Mouse (Mus musculus): ENCODE data around the gene Plcl2. TPM values are rescaled to one million over a fixed set of nuclear protein-coding genes. Genes with fewer than 3 reads are reported as not detected.

Plcl2 gene
- polyA plus RNA-seq, 1 experiment from 2014 or later, result 2.7 TPM

- 24% methylated on average over 17 of the region's 18 CpGs for WGBS
- Histone ChIP-seq H3K4me2 (ENCODE audit: low read depth, low read length) (peak overlapping the region; percentile 76), H3K4me1 (ENCODE audit: control insufficient read depth, insufficient read depth, low read length) (no peaks in the 10 kb centered on the region), H3K9me3 (replicated peaks; ENCODE audit: control insufficient read depth, low read length) (no peaks in the 10 kb centered on the region), H3K36me3 (ENCODE audit: control insufficient read depth, insufficient read depth, low read length) (no peaks in the 10 kb centered on the region), H3K27me3 (ENCODE audit: control insufficient read depth, insufficient read depth, low read length) (no peaks in the 10 kb centered on the region), H3K9ac (ENCODE audit: low read length) (peak overlapping the region; percentile 89), H3K27ac (ENCODE audit: low read length) (no peak overlapping the region), H3K4me3 (replicated peaks; ENCODE audit: low read length) (peak overlapping the region; percentile 78)
- no peak; the same call in 1 of the 2 replicates for ATAC-seq (ENCODE audit: insufficient read depth, low FRiP score)
Measured at GRCm38 (mm10) chr17:50508055-50508774, 988 bp upstream of the Plcl2 start.

- H3K9me3 ChIP-seq (replicated peaks; ENCODE audit: control insufficient read depth, low read length), result no peaks in the 10 kb centered on the region
- ATAC-seq (ENCODE audit: insufficient read depth, low FRiP score), result peak; percentile 81
- under 1% methylated on average over 56 of the region's 72 CpGs for WGBS
- no peaks in the 10 kb centered on the region for H3K4me1 ChIP-seq (ENCODE audit: control insufficient read depth, insufficient read depth, low read length)
- H3K36me3 ChIP-seq (ENCODE audit: control insufficient read depth, insufficient read depth, low read length), result no peaks in the 10 kb centered on the region
- peak overlapping the region; percentile 76 for H3K4me2 ChIP-seq (ENCODE audit: low read depth, low read length)
- peak overlapping the region; percentile 78 for H3K4me3 ChIP-seq (replicated peaks; ENCODE audit: low read length)
- peak overlapping the region; percentile 89 for H3K9ac ChIP-seq (ENCODE audit: low read length)
- peak overlapping the region; percentile 35 for H3K27ac ChIP-seq (ENCODE audit: low read length)
- H3K27me3 ChIP-seq (ENCODE audit: control insufficient read depth, insufficient read depth, low read length), result no peaks in the 10 kb centered on the region
Measured at GRCm38 (mm10) chr17:50508775-50509250, 390 bp upstream of the Plcl2 start.

- peak overlapping the region; percentile 89 for H3K9ac ChIP-seq (ENCODE audit: low read length)
- WGBS, result 50% methylated on average over 2 of the region's 2 CpGs
- no peaks in the 10 kb centered on the region for H3K9me3 ChIP-seq (replicated peaks; ENCODE audit: control insufficient read depth, low read length)
- H3K27me3 ChIP-seq (ENCODE audit: control insufficient read depth, insufficient read depth, low read length), result no peaks in the 10 kb centered on the region
- no peaks in the 10 kb centered on the region for H3K36me3 ChIP-seq (ENCODE audit: control insufficient read depth, insufficient read depth, low read length)
- peak overlapping the region; percentile 76 for H3K4me2 ChIP-seq (ENCODE audit: low read depth, low read length)
- H3K4me1 ChIP-seq (ENCODE audit: control insufficient read depth, insufficient read depth, low read length), result no peaks in the 10 kb centered on the region
- peak overlapping the region; percentile 78 for H3K4me3 ChIP-seq (replicated peaks; ENCODE audit: low read length)
- no peak for ATAC-seq (ENCODE audit: insufficient read depth, low FRiP score)
- 0 out of 2 replicates have a peak overlapping the region, but pooled peaks have one; percentile 35 for H3K27ac ChIP-seq (ENCODE audit: low read length)
Measured at GRCm38 (mm10) chr17:50510279-50510678, 1.1 kb downstream of the Plcl2 start.

- H3K9me3 ChIP-seq (replicated peaks; ENCODE audit: control insufficient read depth, low read length), result no peaks in the 10 kb centered on the region
- peak overlapping the region; percentile 76 for H3K4me2 ChIP-seq (ENCODE audit: low read depth, low read length)
- peak overlapping the region; percentile 15; the same call in 1 of the 2 replicates for H3K4me3 ChIP-seq (replicated peaks; ENCODE audit: low read length)
- WGBS, result 72% methylated on average over 1 of the region's 1 CpGs
- ATAC-seq (ENCODE audit: insufficient read depth, low FRiP score), result no peak
- no peaks in the 10 kb centered on the region for H3K27me3 ChIP-seq (ENCODE audit: control insufficient read depth, insufficient read depth, low read length)
- no peaks in the 10 kb centered on the region for H3K4me1 ChIP-seq (ENCODE audit: control insufficient read depth, insufficient read depth, low read length)
- H3K9ac ChIP-seq (ENCODE audit: low read length), result no peak overlapping the region
- H3K27ac ChIP-seq (ENCODE audit: low read length), result no peak overlapping the region
- H3K36me3 ChIP-seq (ENCODE audit: control insufficient read depth, insufficient read depth, low read length), result no peaks in the 10 kb centered on the region
Measured at GRCm38 (mm10) chr17:50510741-50511140, 1.5 kb downstream of the Plcl2 start.

- Histone ChIP-seq H3K36me3 (ENCODE audit: control insufficient read depth, insufficient read depth, low read length) (no peaks in the 10 kb centered on the region), H3K27me3 (ENCODE audit: control insufficient read depth, insufficient read depth, low read length) (no peaks in the 10 kb centered on the region), H3K4me1 (ENCODE audit: control insufficient read depth, insufficient read depth, low read length) (no peaks in the 10 kb centered on the region), H3K4me2 (ENCODE audit: low read depth, low read length) (no peak overlapping the region), H3K9ac (ENCODE audit: low read length) (no peak overlapping the region), H3K4me3 (replicated peaks; ENCODE audit: low read length) (no peak overlapping the region), H3K9me3 (replicated peaks; ENCODE audit: control insufficient read depth, low read length) (no peaks in the 10 kb centered on the region), H3K27ac (ENCODE audit: low read length) (no peak overlapping the region)
- WGBS, result 82% methylated on average over 5 of the region's 5 CpGs
- no peak for ATAC-seq (ENCODE audit: insufficient read depth, low FRiP score)
Measured at GRCm38 (mm10) chr17:50512222-50512621, 3.0 kb downstream of the Plcl2 start.

GRCm38 (mm10) chr17:50512841-50513240 lies 3.6 kb downstream of the Plcl2 start:
- Histone ChIP-seq H3K27ac (ENCODE audit: low read length) (no peak overlapping the region), H3K4me2 (ENCODE audit: low read depth, low read length) (no peak overlapping the region), H3K4me3 (replicated peaks; ENCODE audit: low read length) (no peak overlapping the region), H3K27me3 (ENCODE audit: control insufficient read depth, insufficient read depth, low read length) (no peaks in the 10 kb centered on the region), H3K4me1 (ENCODE audit: control insufficient read depth, insufficient read depth, low read length) (no peaks in the 10 kb centered on the region), H3K9ac (ENCODE audit: low read length) (no peak overlapping the region), H3K9me3 (replicated peaks; ENCODE audit: control insufficient read depth, low read length) (no peaks in the 10 kb centered on the region), H3K36me3 (ENCODE audit: control insufficient read depth, insufficient read depth, low read length) (no peaks in the 10 kb centered on the region)
- 89% methylated on average over 7 of the region's 7 CpGs for WGBS
- ATAC-seq (ENCODE audit: insufficient read depth, low FRiP score), result no peak

- WGBS, result 96% methylated on average over 7 of the region's 7 CpGs
- H3K4me1 ChIP-seq (ENCODE audit: control insufficient read depth, insufficient read depth, low read length), result no peaks in the 10 kb centered on the region
- H3K27ac ChIP-seq (ENCODE audit: low read length), result no peak overlapping the region
- no peak overlapping the region for H3K4me2 ChIP-seq (ENCODE audit: low read depth, low read length)
- no peaks in the 10 kb centered on the region for H3K27me3 ChIP-seq (ENCODE audit: control insufficient read depth, insufficient read depth, low read length)
- H3K9ac ChIP-seq (ENCODE audit: low read length), result no peak overlapping the region
- ATAC-seq (ENCODE audit: insufficient read depth, low FRiP score), result no peak
- H3K9me3 ChIP-seq (replicated peaks; ENCODE audit: control insufficient read depth, low read length), result no peaks in the 10 kb centered on the region
- no peaks in the 10 kb centered on the region for H3K36me3 ChIP-seq (ENCODE audit: control insufficient read depth, insufficient read depth, low read length)
- H3K4me3 ChIP-seq (replicated peaks; ENCODE audit: low read length), result no peak overlapping the region
Measured at GRCm38 (mm10) chr17:50513376-50513775, 4.2 kb downstream of the Plcl2 start.

- H3K27me3 ChIP-seq (ENCODE audit: control insufficient read depth, insufficient read depth, low read length), result no peaks in the 10 kb centered on the region
- ATAC-seq (ENCODE audit: insufficient read depth, low FRiP score), result no peak
- no peak overlapping the region for H3K4me3 ChIP-seq (replicated peaks; ENCODE audit: low read length)
- no peaks in the 10 kb centered on the region for H3K9me3 ChIP-seq (replicated peaks; ENCODE audit: control insufficient read depth, low read length)
- WGBS, result 85% methylated on average over 7 of the region's 7 CpGs
- no peaks in the 10 kb centered on the region for H3K4me1 ChIP-seq (ENCODE audit: control insufficient read depth, insufficient read depth, low read length)
- H3K9ac ChIP-seq (ENCODE audit: low read length), result no peak overlapping the region
- no peak overlapping the region for H3K4me2 ChIP-seq (ENCODE audit: low read depth, low read length)
- H3K36me3 ChIP-seq (ENCODE audit: control insufficient read depth, insufficient read depth, low read length), result no peaks in the 10 kb centered on the region
- H3K27ac ChIP-seq (ENCODE audit: low read length), result no peak overlapping the region
Measured at GRCm38 (mm10) chr17:50514012-50514411, 4.8 kb downstream of the Plcl2 start.

- no peaks in the 10 kb centered on the region for H3K4me1 ChIP-seq (ENCODE audit: control insufficient read depth, insufficient read depth, low read length)
- H3K36me3 ChIP-seq (ENCODE audit: control insufficient read depth, insufficient read depth, low read length), result no peaks in the 10 kb centered on the region
- 61% methylated on average over 4 of the region's 4 CpGs for WGBS
- H3K9me3 ChIP-seq (replicated peaks; ENCODE audit: control insufficient read depth, low read length), result no peaks in the 10 kb centered on the region
- H3K27me3 ChIP-seq (ENCODE audit: control insufficient read depth, insufficient read depth, low read length), result no peaks in the 10 kb centered on the region
- no peak for ATAC-seq (ENCODE audit: insufficient read depth, low FRiP score)
- H3K4me3 ChIP-seq (replicated peaks; ENCODE audit: low read length), result no peak overlapping the region
- no peak overlapping the region for H3K9ac ChIP-seq (ENCODE audit: low read length)
- no peak overlapping the region for H3K4me2 ChIP-seq (ENCODE audit: low read depth, low read length)
- no peak overlapping the region for H3K27ac ChIP-seq (ENCODE audit: low read length)
Measured at GRCm38 (mm10) chr17:50515926-50516325, 6.7 kb downstream of the Plcl2 start.
